Mouse (Mus musculus): ENCODE measurements around the gene Urb2.

- TF ChIP-seq CTCF (IDR thresholded peaks at IDR 0.05; ENCODE audit: low read depth, low read length) (no peak), POLR2AphosphoS5 (IDR thresholded peaks at IDR 0.05; ENCODE audit: insufficient replicate concordance, low read depth, low read length) (no peak), GATA1 (IDR thresholded peaks at IDR 0.05; ENCODE audit: borderline replicate concordance, low read length) (no peak)
These were observed 56.1 kb downstream of the Urb2 start for GRCm38 (mm10) chr8:124077377-124077776.

Data from G1E (cell line).